Mouse (Mus musculus): ENCODE measurements at regions not wholly inside any gene's neighbourhood (a gene's known extent, or its start where the extent isn't known, plus 50 kb on each side); places are given as distances from the start of the nearest gene placed in this dataset.

- TF ChIP-seq CTCF (IDR thresholded peaks at IDR 0.05; ENCODE audit: low read depth) (peak; percentile 82), EP300 (IDR thresholded peaks at IDR 0.05; ENCODE audit: low read depth) (no peak)
Observed at GRCm38 (mm10) chr12:71707727-71708369, 123.0 kb upstream of the Daam1 start.

Data from liver, embryonic 14.5 days (tissue).